Mouse (Mus musculus) intestine, embryonic 16.5 days (tissue): ENCODE results near the gene Serpine1. TPM values are rescaled to one million over a fixed set of nuclear protein-coding genes. Genes with fewer than 3 reads are reported as not detected.

Source experiments
- ATAC-seq: fragments of 200-750 bp; cut with Nextera tagmentation; 2 replicates; pipeline ENCODE4 v1.8.0; 2017; ENCODE audit warnings: moderate TSS enrichment, moderate library complexity
- H3K27ac ChIP-seq: fragments of 300-500 bp; sonication (generic); 2 replicates; pipeline ENCODE4 v1.5.1; 2014; ENCODE audit warnings: mild to moderate bottlenecking, low read length
- H3K27me3 ChIP-seq: fragments of 300-500 bp; sonication (generic); replicated peaks from 2 replicates; pipeline ENCODE4 v1.6.1; 2014; ENCODE audit warnings: low read length, control low read depth, mixed read lengths; ENCODE audit not compliant: control insufficient read depth, insufficient read depth
- H3K36me3 ChIP-seq: fragments of 300-500 bp; sonication (generic); 2 replicates; pipeline ENCODE4 v1.6.1; 2014; ENCODE audit warnings: low read length, control low read depth; ENCODE audit not compliant: control insufficient read depth, insufficient read depth
- H3K4me1 ChIP-seq: fragments of 300-500 bp; sonication (generic); 2 replicates; pipeline ENCODE4 v1.6.1; 2014; ENCODE audit warnings: low read length, control low read depth, mixed read lengths; ENCODE audit not compliant: control insufficient read depth, insufficient read depth
- H3K4me2 ChIP-seq: fragments of 300-500 bp; sonication (generic); 2 replicates; pipeline ENCODE4 v1.6.1; 2014; ENCODE audit warnings: low read depth, low read length, control low read depth
- H3K4me3 ChIP-seq: fragments of 300-500 bp; sonication (generic); 2 replicates; pipeline ENCODE4 v1.5.1; 2014; ENCODE audit warnings: mild to moderate bottlenecking, low read length
- H3K9ac ChIP-seq: fragments of 300-500 bp; sonication (generic); 2 replicates; pipeline ENCODE4 v1.6.1; 2014; ENCODE audit warnings: low read depth, low read length
- H3K9me3 ChIP-seq: fragments of 300-500 bp; sonication (generic); 2 replicates; pipeline ENCODE4 v1.6.1; 2016; ENCODE audit warnings: low read length, control low read depth; ENCODE audit not compliant: control insufficient read depth
- WGBS: fragments of 180-500 bp; shearing (Covaris S2); extraction: QIAGEN DNeasy Blood & Tissue Kit; methylation state at CpG from one replicate; pipeline ENCODE4 v1.1.7; 2014; 5-methylcytosine and 5-hydroxymethylcytosine counted together
- polyA plus RNA-seq: library from polyadenylated mRNA; unstranded; fragments of >200 nt; fragmentation: Nextera tagmentation; extraction: Ambion mirVana; gene quantifications from 2 replicates; pipeline ENCODE4 v1.2.1, GENCODE M21; 2015

Gene Serpine1
- polyA plus RNA-seq, 1 experiment from 2014 or later = 0.24 TPM

GRCm38 (mm10) chr5:137015913-137016312 lies 56.2 kb downstream of the Serpine1 start:
- ATAC-seq = no peak
- Histone ChIP-seq H3K4me3 (no peak overlapping the region), H3K9ac (no peak overlapping the region), H3K4me1 (no peaks in the 10 kb centered on the region), H3K27ac (no peak overlapping the region), H3K4me2 (no peak overlapping the region), H3K27me3 (no peaks in the 10 kb centered on the region), H3K9me3 (no peaks in the 10 kb centered on the region), H3K36me3 (no peaks in the 10 kb centered on the region)
- WGBS = 88% methylated on average over 3 of the region's 3 CpGs

- no peak for ATAC-seq
- H3K27me3 ChIP-seq = no peaks in the 10 kb centered on the region
- 70% methylated on average over 15 of the region's 15 CpGs for WGBS
- H3K9ac ChIP-seq = no peak overlapping the region
- H3K4me1 ChIP-seq = no peaks in the 10 kb centered on the region
- H3K36me3 ChIP-seq = no peaks in the 10 kb centered on the region
- H3K4me3 ChIP-seq = no peak overlapping the region
- H3K27ac ChIP-seq = no peak overlapping the region
- H3K9me3 ChIP-seq = no peaks in the 10 kb centered on the region
- no peak overlapping the region for H3K4me2 ChIP-seq
Observed at GRCm38 (mm10) chr5:137012401-137012950, 59.6 kb downstream of the Serpine1 start.

Other genes starting within 250 kb of the Serpine1 start
- 5.5 and 6.8 TPM in 2 replicates for gene Col26a1, start 189.1 kb downstream of the Serpine1 start, polyA plus RNA-seq
- 43.2 and 52.4 TPM in 2 replicates for gene Ift22, start 164.1 kb downstream of the Serpine1 start, polyA plus RNA-seq
- 271 and 281 TPM in 2 replicates for gene Fis1, start 119.0 kb downstream of the Serpine1 start, polyA plus RNA-seq
- gene Cldn15, start 105.7 kb downstream of the Serpine1 start, polyA plus RNA-seq = 34.8 and 36.6 TPM in 2 replicates
- 40.7 and 44.4 TPM in 2 replicates for gene Plod3, start 85.2 kb downstream of the Serpine1 start, polyA plus RNA-seq
- gene Znhit1, start 84.2 kb downstream of the Serpine1 start, polyA plus RNA-seq = 114 and 120 TPM in 2 replicates
- 0.50 and 0.64 TPM in 2 replicates for gene Vgf, start 45.9 kb downstream of the Serpine1 start, polyA plus RNA-seq
- gene Ap1s1, start 26.1 kb downstream of the Serpine1 start, polyA plus RNA-seq = 284 and 285 TPM in 2 replicates
- 5.5 and 6.5 TPM in 2 replicates for gene Trim56, start 43.9 kb upstream of the Serpine1 start, polyA plus RNA-seq
- gene Muc3, start 77.1 kb upstream of the Serpine1 start, polyA plus RNA-seq = 5.6 and 6.1 TPM in 2 replicates
- 25.3 and 31.7 TPM in 2 replicates for gene Muc3a, start 140.1 kb upstream of the Serpine1 start, polyA plus RNA-seq
- 9.0 and 9.3 TPM in 2 replicates for gene Ache, start 215.3 kb upstream of the Serpine1 start, polyA plus RNA-seq
- gene Ufsp1, start 222.4 kb upstream of the Serpine1 start, polyA plus RNA-seq = 9.5 and 10.7 TPM in 2 replicates
- gene Srrt, start 235.4 kb upstream of the Serpine1 start, polyA plus RNA-seq = 106 and 113 TPM in 2 replicates
- 61.2 and 68.0 TPM in 2 replicates for gene Trip6, start 242.1 kb upstream of the Serpine1 start, polyA plus RNA-seq